In genomic region chr5:148787270-148787669, GRCm38 (mm10) we compare ENCODE assay signal across 8 mouse cellular contexts.
A peak's percentile ranks its signal among the peaks of the same experiment; 100 is the strongest.
DNase-seq lines count a peak whose midpoint lies in the region; ATAC-seq lines count a peak whose summit lies in the region.
"Had no signal": no experiment of that assay in that cellular context is flagged by ENCODE, and none has a peak within 500 bp of the region (broad histone marks: within the 10 kb centered on the region; RNA-seq: fewer than 3 reads in every experiment).

No protein-coding gene starts in this region.

- H3K36me3 ChIP-seq in embryonic facial prominence, embryonic 11.5 days (replicated peaks; ENCODE audit: control insufficient read depth, insufficient read depth, low read depth, low read length), result no peaks in the 10 kb centered on the region
- H3K36me3 ChIP-seq in kidney, embryonic 16.5 days (ENCODE audit: insufficient read depth, low read length), result no peaks in the 10 kb centered on the region
- H3K36me3 ChIP-seq in heart, embryonic 11.5 days (ENCODE audit: control insufficient read depth, insufficient read depth, low read length), result no peaks in the 10 kb centered on the region

- H3K4me1 ChIP-seq in embryonic facial prominence, embryonic 11.5 days (ENCODE audit: control insufficient read depth, insufficient read depth, low read length), result no peaks in the 10 kb centered on the region
- H3K4me1 ChIP-seq in kidney, embryonic 16.5 days (ENCODE audit: insufficient read depth, low read length), result peaks cover 27% of the 10 kb centered on the region
- no peaks in the 10 kb centered on the region for H3K4me1 ChIP-seq in heart, embryonic 11.5 days (ENCODE audit: control insufficient read depth, insufficient read depth, low read length)

- no peaks in the 10 kb centered on the region for H3K9me3 ChIP-seq in embryonic facial prominence, embryonic 11.5 days (replicated peaks; ENCODE audit: control insufficient read depth, low read length)
- peaks cover 3% of the 10 kb centered on the region; the same call in 1 of the 2 replicates for H3K9me3 ChIP-seq in kidney, embryonic 16.5 days (ENCODE audit: low read length)
- no peaks in the 10 kb centered on the region for H3K9me3 ChIP-seq in heart, embryonic 11.5 days (replicated peaks; ENCODE audit: control insufficient read depth, low read length)

- no peak overlapping the region for H3K9ac ChIP-seq in embryonic facial prominence, embryonic 11.5 days (replicated peaks; ENCODE audit: low read length)
- no peak overlapping the region for H3K9ac ChIP-seq in kidney, embryonic 16.5 days (replicated peaks; ENCODE audit: low read length)
- H3K9ac ChIP-seq in heart, embryonic 11.5 days (ENCODE audit: low read depth, low read length), result no peak overlapping the region

- H3K27me3 ChIP-seq in embryonic facial prominence, embryonic 11.5 days (ENCODE audit: control insufficient read depth, insufficient read depth, low read length), result no peaks in the 10 kb centered on the region
- H3K27me3 ChIP-seq in kidney, embryonic 16.5 days (ENCODE audit: insufficient read depth, low read length), result no peaks in the 10 kb centered on the region
- H3K27me3 ChIP-seq in heart, embryonic 11.5 days (ENCODE audit: control insufficient read depth, insufficient read depth, low read length), result peaks cover 3% of the 10 kb centered on the region; the same call in 1 of the 2 replicates

- no peak overlapping the region for H3K4me2 ChIP-seq in embryonic facial prominence, embryonic 11.5 days (ENCODE audit: low read depth, low read length)
- no peak overlapping the region for H3K4me2 ChIP-seq in kidney, embryonic 16.5 days (replicated peaks; ENCODE audit: low read depth, low read length)
- H3K4me2 ChIP-seq in heart, embryonic 11.5 days, result no peak overlapping the region

- DNase-seq in R1 (ENCODE audit: low read depth, low spot score), result peak; percentile 45
- peak; percentile 74 for DNase-seq in embryonic facial prominence, embryonic 11.5 days (ENCODE audit: low spot score)
- no peak for DNase-seq in spleen, postnatal 14 days (ENCODE audit: low spot score in 2 of 2)
- no peak for DNase-seq in thymus, postnatal 10 days (ENCODE audit: low spot score in 2 of 2)
- DNase-seq: adrenal gland, postnatal 25 days had no signal

- 34% methylated on average over 8 of the region's 8 CpGs for WGBS in embryonic facial prominence, embryonic 11.5 days
- WGBS in kidney, embryonic 16.5 days, result 26% methylated on average over 8 of the region's 8 CpGs
- WGBS in heart, embryonic 11.5 days (ENCODE audit: insufficient replicate concordance), result 38% methylated on average over 8 of the region's 8 CpGs

- no peak overlapping the region for H3K27ac ChIP-seq in embryonic facial prominence, embryonic 11.5 days (replicated peaks; ENCODE audit: low read depth, low read length)
- no peak overlapping the region for H3K27ac ChIP-seq in kidney, embryonic 16.5 days (ENCODE audit: low read length)
- H3K27ac ChIP-seq in heart, embryonic 11.5 days (ENCODE audit: low read depth, low read length), result no peak overlapping the region

- H3K4me3 ChIP-seq in embryonic facial prominence, embryonic 11.5 days (ENCODE audit: low read depth, low read length), result no peak overlapping the region
- no peak overlapping the region for H3K4me3 ChIP-seq in kidney, embryonic 16.5 days (ENCODE audit: low read length)
- no peak overlapping the region for H3K4me3 ChIP-seq in heart, embryonic 11.5 days (ENCODE audit: low read depth, low read length)

- peak; percentile 31; the same call in 1 of the 2 replicates for ATAC-seq in embryonic facial prominence, embryonic 11.5 days (replicated peaks; ENCODE audit: insufficient number of reproducible peaks, low FRiP score, low TSS enrichment, low read depth)
- peak; percentile 46; the same call in 1 of the 2 replicates for ATAC-seq in kidney, embryonic 16.5 days (ENCODE audit: low FRiP score, low TSS enrichment)
- ATAC-seq in megakaryocyte progenitor cell, adult 5-6 weeks (replicated peaks; ENCODE audit: poor library complexity), result peak; percentile 70
- ATAC-seq in heart, embryonic 11.5 days (replicated peaks; ENCODE audit: insufficient number of reproducible peaks, low FRiP score, low TSS enrichment), result no peak

Comparison
In these comparisons a context has a peak if more than half of its experiments do, and no peak if none do; other contexts are left out.
1. DNase-seq: peak in R1 (single experiment) and embryonic facial prominence, embryonic 11.5 days (single experiment); none in spleen, postnatal 14 days (0 of 2) and thymus, postnatal 10 days (0 of 2).